Mouse (Mus musculus) stomach, embryonic 15.5 days (tissue): ENCODE measurements around the gene Rasgrf2. TPM values are rescaled to one million over a fixed set of nuclear protein-coding genes. Genes with fewer than 3 reads are reported as not detected.

Source experiments
- ATAC-seq: fragments of 200-750 bp; cut with Nextera tagmentation; 2 replicates; pipeline ENCODE4 v1.8.0; 2017; ENCODE audit warnings: low read depth, moderate number of reproducible peaks, moderate TSS enrichment; ENCODE audit not compliant: insufficient read depth, low FRiP score
- H3K27ac ChIP-seq: fragments of 300-500 bp; sonication (generic); 2 replicates; pipeline ENCODE4 v1.5.1; 2015; ENCODE audit warnings: mild to moderate bottlenecking, inconsistent platforms
- H3K27me3 ChIP-seq: fragments of 300-500 bp; sonication (generic); replicated peaks from 2 replicates; pipeline ENCODE4 v1.6.1; 2015; ENCODE audit warnings: inconsistent platforms
- H3K36me3 ChIP-seq: fragments of 300-500 bp; sonication (generic); 2 replicates; pipeline ENCODE4 v1.6.1; 2015; ENCODE audit warnings: inconsistent platforms
- H3K4me1 ChIP-seq: fragments of 300-500 bp; sonication (generic); 2 replicates; pipeline ENCODE4 v1.6.1; 2015; ENCODE audit warnings: inconsistent platforms
- H3K4me2 ChIP-seq: fragments of 300-500 bp; sonication (generic); 2 replicates; pipeline ENCODE4 v1.6.1; 2015; ENCODE audit warnings: mild to moderate bottlenecking, inconsistent platforms
- H3K4me3 ChIP-seq: fragments of 300-500 bp; sonication (generic); replicated peaks from 2 replicates; pipeline ENCODE4 v1.5.1; 2015; ENCODE audit warnings: inconsistent platforms
- H3K9ac ChIP-seq: fragments of 300-500 bp; sonication (generic); 2 replicates; pipeline ENCODE4 v1.6.1; 2015; ENCODE audit warnings: inconsistent platforms
- H3K9me3 ChIP-seq: fragments of 300-500 bp; sonication (generic); 2 replicates; pipeline ENCODE4 v1.6.1; 2016; ENCODE audit warnings: inconsistent platforms
- WGBS: fragments of 180-500 bp; shearing (Covaris S2); methylation state at CpG from one replicate; pipeline ENCODE4 v1.1.7; 2015; 5-methylcytosine and 5-hydroxymethylcytosine counted together
- polyA plus RNA-seq: library from polyadenylated mRNA; unstranded; fragments of >200 nt; fragmentation: Nextera tagmentation; extraction: Ambion mirVana; gene quantifications from 2 replicates; pipeline ENCODE4 v1.2.1, GENCODE M21; 2015

Rasgrf2 gene
- polyA plus RNA-seq, 1 experiment from 2014 or later: 0.71 TPM

DNA sequence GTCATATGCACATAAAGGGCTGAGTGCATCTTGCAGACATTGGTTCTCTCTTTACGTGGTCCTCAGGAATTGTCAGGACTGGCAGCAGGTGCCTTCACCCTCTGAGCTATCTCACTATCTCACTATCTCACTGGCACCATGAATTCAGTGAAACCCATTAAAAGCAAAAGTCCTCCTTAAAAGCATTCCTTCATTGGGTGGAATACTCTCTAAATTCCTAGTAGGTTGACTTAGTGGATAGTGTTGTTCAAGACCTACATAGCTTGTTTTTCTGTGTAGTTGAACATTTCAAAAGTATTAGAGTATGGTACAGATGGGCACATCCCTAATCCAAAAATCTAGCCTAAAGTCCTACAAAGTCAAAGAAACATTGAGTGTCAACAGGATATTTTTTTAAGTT, 199.3 kb downstream of the Rasgrf2 start:
- no peak for ATAC-seq
- no peak overlapping the region for H3K4me3 ChIP-seq
- no peak overlapping the region for H3K27ac ChIP-seq
- 82% methylated on average over 1 of the region's 1 CpGs for WGBS
- no peaks in the 10 kb centered on the region for H3K4me1 ChIP-seq
- no peaks in the 10 kb centered on the region for H3K9me3 ChIP-seq
- no peaks in the 10 kb centered on the region for H3K36me3 ChIP-seq
- no peaks in the 10 kb centered on the region for H3K27me3 ChIP-seq
- H3K9ac ChIP-seq: no peak overlapping the region
- no peak overlapping the region for H3K4me2 ChIP-seq

DNA sequence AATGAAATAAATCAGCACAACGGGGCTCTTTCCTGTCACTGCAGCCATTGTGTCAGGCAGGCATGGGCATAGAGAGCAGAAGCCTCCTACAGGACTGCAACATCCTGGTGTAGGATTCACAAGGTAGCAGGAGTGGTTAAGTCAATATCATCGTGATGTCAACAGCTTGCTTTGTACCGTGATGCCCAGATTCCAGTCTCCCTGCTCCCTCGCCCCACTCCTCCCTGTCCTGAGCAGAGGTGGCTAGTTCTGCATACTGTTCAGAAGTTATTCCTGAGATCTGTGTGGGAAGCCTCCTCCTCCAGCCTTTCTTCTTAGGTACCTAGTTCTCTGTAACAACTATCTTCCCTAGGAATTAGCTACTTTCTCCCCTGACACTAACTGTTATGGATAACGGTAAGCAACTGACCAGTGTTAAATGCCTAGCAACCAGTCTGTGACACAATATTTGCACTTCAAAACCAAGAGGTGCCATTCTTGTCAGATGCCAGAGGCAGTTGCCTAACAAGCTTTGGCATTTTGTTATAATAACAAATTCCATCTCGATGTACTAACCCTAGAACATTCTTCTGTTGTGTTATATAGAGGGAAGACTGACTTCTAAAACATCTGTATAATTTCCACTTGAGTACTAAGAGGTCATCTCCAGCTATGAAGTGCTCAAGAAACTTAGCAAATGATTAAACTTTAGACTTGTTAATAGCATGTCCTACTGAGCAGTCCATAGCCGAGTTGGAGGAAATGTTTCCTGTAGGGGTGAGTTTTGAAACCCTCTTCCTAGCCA, 201.3 kb downstream of the Rasgrf2 start:
- WGBS: 57% methylated on average over 7 of the region's 7 CpGs
- Histone ChIP-seq H3K4me3 (no peak overlapping the region), H3K27me3 (no peaks in the 10 kb centered on the region), H3K9ac (no peak overlapping the region), H3K9me3 (no peaks in the 10 kb centered on the region), H3K27ac (no peak overlapping the region), H3K4me1 (no peaks in the 10 kb centered on the region), H3K36me3 (no peaks in the 10 kb centered on the region), H3K4me2 (no peak overlapping the region)
- ATAC-seq: no peak

DNA sequence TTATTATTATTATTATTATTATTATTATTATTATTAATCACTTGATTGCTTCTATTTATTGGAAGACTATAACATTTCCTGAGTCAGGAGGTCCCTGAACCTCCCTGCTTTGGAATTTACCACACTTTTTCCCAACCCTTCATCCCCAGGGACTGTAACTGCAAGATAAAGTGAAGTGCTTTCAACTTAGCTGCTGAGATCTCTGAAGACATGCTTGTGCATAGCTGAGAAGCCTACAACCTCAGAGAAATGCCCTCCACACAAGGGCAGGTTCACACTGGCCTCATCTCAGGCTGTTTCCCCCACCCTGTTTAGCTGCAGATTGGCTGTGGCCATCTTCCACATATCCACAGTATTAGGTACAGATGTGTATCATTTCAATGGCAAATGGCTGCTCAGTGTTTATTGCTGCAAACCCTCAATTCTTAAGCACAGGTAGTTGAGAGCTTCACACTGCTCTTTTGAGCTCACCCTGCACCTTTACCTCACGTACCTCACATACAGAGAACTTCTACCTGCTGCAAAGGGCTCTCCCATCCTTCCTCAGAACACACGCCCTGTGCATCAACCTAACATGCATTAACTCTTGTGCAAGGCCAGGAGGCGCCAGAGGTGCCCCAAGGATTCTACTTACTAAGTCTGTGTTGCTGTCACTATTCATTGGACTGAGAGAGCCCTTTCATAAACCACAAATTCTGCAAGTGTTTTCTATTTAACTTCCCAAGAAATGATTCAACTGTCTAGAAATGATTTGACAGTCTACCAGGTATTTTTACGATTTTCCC, 202.7 kb downstream of the Rasgrf2 start:
- WGBS: 73% methylated on average over 4 of the region's 4 CpGs
- no peaks in the 10 kb centered on the region for H3K9me3 ChIP-seq

DNA sequence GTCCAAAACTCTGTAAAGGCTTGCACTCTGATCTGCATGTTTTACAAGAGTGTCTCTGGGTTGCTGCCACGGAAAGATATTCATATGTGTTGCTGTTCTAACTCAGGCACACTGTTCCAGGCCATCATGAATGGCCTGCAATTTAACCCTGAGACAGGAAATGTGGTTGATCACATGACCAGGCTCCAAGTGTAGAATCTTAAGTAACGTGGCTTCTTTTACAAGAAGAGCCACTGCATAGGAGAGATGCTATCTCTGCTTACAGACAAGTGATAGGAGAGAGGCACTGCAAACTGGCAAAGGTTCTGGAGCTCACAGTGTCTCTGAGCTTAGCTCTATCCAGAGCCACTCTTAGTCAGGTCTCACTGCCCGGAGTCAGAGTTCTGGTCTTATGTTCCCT, 210.4 kb downstream of the Rasgrf2 start:
- Histone ChIP-seq H3K36me3 (no peaks in the 10 kb centered on the region), H3K9ac (no peak overlapping the region), H3K27me3 (no peaks in the 10 kb centered on the region), H3K4me3 (no peak overlapping the region), H3K4me2 (no peak overlapping the region), H3K9me3 (no peaks in the 10 kb centered on the region), H3K4me1 (no peaks in the 10 kb centered on the region), H3K27ac (no peak overlapping the region)
- ATAC-seq: no peak
- 59% methylated on average over 3 of the region's 3 CpGs for WGBS

More for the DNA sequence above, 202.7 kb downstream of the Rasgrf2 start:
- H3K36me3 ChIP-seq: no peaks in the 10 kb centered on the region
- no peak overlapping the region for H3K9ac ChIP-seq
- H3K4me2 ChIP-seq: no peak overlapping the region
- no peak overlapping the region for H3K4me3 ChIP-seq
- no peak for ATAC-seq
- H3K4me1 ChIP-seq: no peaks in the 10 kb centered on the region
- no peak overlapping the region for H3K27ac ChIP-seq
- H3K27me3 ChIP-seq: no peaks in the 10 kb centered on the region

DNA sequence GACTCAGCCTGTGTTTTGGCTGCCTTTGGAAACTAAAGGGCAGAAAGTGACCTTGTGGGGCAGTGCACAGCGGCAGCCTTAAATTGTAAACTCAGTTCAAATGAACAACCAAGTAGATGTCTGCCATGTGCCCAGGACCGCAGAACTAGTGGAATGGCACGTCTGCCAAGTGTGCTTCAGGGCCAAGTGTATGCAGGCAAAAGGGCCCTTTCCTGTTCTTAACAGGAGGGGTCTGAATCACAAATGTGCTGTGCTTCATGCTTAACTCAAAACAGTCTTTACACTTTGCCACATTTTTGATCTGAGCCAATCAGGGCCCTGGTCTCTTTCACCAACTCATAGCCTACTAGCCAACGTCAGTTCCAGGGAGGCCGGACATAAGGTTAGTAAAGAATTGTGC, 212.7 kb downstream of the Rasgrf2 start:
- H3K9ac ChIP-seq: no peak overlapping the region
- ATAC-seq: no peak
- H3K27ac ChIP-seq: no peak overlapping the region
- H3K9me3 ChIP-seq: no peaks in the 10 kb centered on the region
- 87% methylated on average over 5 of the region's 5 CpGs for WGBS
- H3K36me3 ChIP-seq: no peaks in the 10 kb centered on the region
- H3K27me3 ChIP-seq: no peaks in the 10 kb centered on the region
- H3K4me1 ChIP-seq: no peaks in the 10 kb centered on the region
- no peak overlapping the region for H3K4me2 ChIP-seq
- H3K4me3 ChIP-seq: no peak overlapping the region

DNA sequence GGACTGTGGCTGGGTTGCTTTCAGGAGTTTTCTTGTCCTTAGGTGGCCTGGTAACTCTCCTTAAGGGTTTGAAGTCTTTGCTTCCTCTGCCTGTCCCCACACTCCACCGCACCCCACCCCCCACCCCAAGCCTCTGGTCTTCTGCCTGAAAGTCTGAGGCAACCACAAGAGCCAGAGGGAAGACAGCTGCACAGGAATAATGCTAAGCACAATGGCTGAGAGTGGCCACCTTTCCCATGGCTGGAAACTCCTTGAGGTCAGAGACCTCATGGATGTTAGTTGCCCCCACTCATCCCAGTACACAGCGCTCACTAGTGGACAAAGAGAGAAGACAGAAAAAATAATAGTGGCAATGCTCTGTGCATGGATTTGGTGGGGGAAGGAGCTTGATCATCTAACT, 213.6 kb downstream of the Rasgrf2 start:
- no peaks in the 10 kb centered on the region for H3K27me3 ChIP-seq
- no peaks in the 10 kb centered on the region for H3K36me3 ChIP-seq
- H3K4me3 ChIP-seq: no peak overlapping the region
- H3K27ac ChIP-seq: no peak overlapping the region
- WGBS: 89% methylated on average over 2 of the region's 2 CpGs
- H3K4me1 ChIP-seq: no peaks in the 10 kb centered on the region
- no peaks in the 10 kb centered on the region for H3K9me3 ChIP-seq
- no peak for ATAC-seq
- H3K9ac ChIP-seq: no peak overlapping the region
- no peak overlapping the region for H3K4me2 ChIP-seq

DNA sequence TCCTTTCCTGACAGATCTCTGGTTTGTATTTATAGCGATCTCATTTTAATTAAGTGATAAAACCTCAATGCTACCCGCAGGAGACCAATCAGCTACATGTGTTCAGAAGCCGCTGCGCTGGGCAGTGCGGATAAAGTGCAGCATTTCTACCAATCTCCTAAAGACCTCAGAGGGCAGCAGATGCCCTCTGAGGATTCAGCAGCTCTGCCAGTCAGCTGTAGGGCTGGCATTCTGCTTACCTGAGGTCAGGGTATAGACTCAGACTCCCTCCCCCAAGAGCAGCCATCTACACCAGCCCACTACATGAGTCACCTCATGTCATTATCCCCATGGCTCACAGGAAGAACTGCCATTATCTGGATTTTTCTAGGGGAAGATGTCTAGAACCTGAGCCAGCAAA, 215.1 kb downstream of the Rasgrf2 start:
- Histone ChIP-seq H3K9me3 (no peaks in the 10 kb centered on the region), H3K4me2 (no peak overlapping the region)
- 0 out of 2 replicates have a peak, but pooled peaks have one; percentile 27 for ATAC-seq

DNA sequence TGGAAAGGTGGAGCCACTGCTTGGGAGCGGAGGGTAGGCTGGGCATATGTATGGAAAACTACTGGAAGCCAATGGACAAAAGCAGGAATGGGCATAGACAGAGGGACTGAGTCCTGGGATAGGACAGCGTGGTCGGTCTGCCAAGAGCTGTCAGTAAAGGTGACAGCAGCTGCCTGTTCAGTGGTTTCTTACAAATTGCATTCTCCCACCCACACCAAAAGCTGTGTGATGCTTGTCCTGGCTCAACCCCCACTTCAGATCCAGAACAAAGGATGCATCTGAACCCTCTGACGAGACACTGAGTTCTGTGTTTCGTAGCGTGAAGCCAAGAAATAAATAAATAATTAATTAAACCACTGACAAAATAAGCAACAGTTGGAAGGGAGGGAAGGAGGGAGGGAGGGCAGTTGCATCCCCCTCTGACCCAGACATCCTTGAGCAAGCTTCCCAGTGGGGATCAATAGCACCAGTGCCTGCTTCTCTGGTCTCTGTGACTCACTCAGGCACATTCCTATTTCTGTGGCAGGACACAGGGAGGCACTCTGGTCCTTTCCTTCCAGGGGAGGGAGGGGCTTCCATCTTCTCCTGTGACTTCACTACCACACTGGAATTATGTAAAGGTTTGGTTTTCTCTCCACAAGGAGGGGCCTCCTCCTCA, 215.7 kb downstream of the Rasgrf2 start:
- H3K36me3 ChIP-seq: no peaks in the 10 kb centered on the region
- H3K27ac ChIP-seq: no peak overlapping the region
- no peak overlapping the region for H3K4me3 ChIP-seq
- H3K9ac ChIP-seq: no peak overlapping the region
- H3K4me2 ChIP-seq: no peak overlapping the region
- WGBS: 66% methylated on average over 6 of the region's 6 CpGs
- H3K9me3 ChIP-seq: no peaks in the 10 kb centered on the region
- no peak for ATAC-seq
- no peaks in the 10 kb centered on the region for H3K27me3 ChIP-seq
- no peaks in the 10 kb centered on the region for H3K4me1 ChIP-seq

More for the DNA sequence above, 215.1 kb downstream of the Rasgrf2 start:
- Histone ChIP-seq H3K4me3 (no peak overlapping the region), H3K36me3 (no peaks in the 10 kb centered on the region), H3K27ac (no peak overlapping the region), H3K4me1 (no peaks in the 10 kb centered on the region), H3K27me3 (no peaks in the 10 kb centered on the region), H3K9ac (no peak overlapping the region)
- 85% methylated on average over 5 of the region's 5 CpGs for WGBS

DNA sequence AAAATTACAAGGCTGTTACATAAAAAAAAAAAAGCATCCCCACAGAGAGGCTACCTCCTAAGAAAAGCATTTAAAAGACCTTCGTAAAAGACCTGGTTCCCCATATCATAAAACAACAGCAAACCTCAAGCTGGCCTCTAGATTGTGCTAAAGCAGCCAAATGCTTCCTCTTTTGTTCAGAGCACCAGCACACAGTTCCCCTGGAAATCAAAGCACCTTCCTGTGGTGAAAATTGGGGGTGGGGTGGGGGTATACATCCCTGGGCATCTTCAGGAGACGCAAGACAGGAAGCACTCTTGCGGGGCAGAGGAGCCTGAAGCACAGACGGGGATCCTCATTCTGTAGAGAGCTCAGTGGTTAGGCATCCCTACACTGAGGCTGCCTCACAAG, 216.3 kb downstream of the Rasgrf2 start:
- Histone ChIP-seq H3K9ac (no peak overlapping the region), H3K9me3 (no peaks in the 10 kb centered on the region), H3K4me3 (no peak overlapping the region), H3K4me2 (no peak overlapping the region), H3K36me3 (no peaks in the 10 kb centered on the region), H3K27ac (no peak overlapping the region), H3K4me1 (no peaks in the 10 kb centered on the region), H3K27me3 (no peaks in the 10 kb centered on the region)
- no peak for ATAC-seq
- WGBS: 69% methylated on average over 4 of the region's 4 CpGs

DNA sequence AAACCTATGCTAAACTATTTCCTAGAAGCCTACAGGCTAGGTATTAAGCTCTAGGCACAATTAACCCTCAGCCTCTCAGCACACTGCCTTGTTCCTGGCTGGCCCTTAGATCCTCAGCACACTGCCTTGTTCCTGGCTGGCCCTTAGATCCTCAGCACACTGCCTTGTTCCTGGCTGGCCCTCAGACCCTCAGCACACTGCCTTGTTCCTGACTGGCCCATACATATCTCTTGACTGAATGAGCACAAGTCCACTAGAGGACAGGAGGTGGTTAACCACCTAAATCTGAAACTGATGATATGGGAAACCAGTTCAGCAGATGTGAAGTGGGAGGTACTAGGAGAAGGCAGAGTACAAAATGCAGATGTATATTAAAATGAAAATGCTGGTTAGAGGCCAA, 219.8 kb downstream of the Rasgrf2 start:
- H3K9ac ChIP-seq: no peak overlapping the region
- no peak overlapping the region for H3K4me2 ChIP-seq
- H3K36me3 ChIP-seq: no peaks in the 10 kb centered on the region
- no peak overlapping the region for H3K27ac ChIP-seq
- no peak for ATAC-seq
- no peak overlapping the region for H3K4me3 ChIP-seq
- H3K4me1 ChIP-seq: no peaks in the 10 kb centered on the region
- H3K27me3 ChIP-seq: no peaks in the 10 kb centered on the region
- H3K9me3 ChIP-seq: no peaks in the 10 kb centered on the region

DNA sequence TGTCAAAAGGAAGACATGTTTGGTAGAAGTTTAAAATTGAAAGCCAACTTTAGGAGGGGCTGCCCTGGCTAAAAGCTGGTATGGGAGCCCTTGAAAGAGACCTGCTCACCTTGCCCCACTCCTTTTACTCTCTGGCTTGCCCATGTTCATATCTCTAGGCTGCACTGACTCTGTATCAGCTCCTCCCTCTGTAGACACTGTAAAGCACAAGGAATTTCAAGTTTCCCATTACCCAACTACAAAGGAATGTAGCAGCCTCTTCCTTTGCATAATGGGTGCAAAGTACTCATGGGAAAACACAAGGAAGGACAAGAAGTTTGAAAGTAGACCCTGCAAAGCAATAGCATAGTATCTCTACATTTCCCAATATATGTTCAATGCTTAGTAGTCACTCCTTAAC, 220.2 kb downstream of the Rasgrf2 start:
- H3K36me3 ChIP-seq: no peaks in the 10 kb centered on the region
- no peak for ATAC-seq
- H3K4me2 ChIP-seq: no peak overlapping the region
- no peak overlapping the region for H3K4me3 ChIP-seq
- no peaks in the 10 kb centered on the region for H3K9me3 ChIP-seq
- no peak overlapping the region for H3K9ac ChIP-seq
- no peak overlapping the region for H3K27ac ChIP-seq
- no peaks in the 10 kb centered on the region for H3K27me3 ChIP-seq
- H3K4me1 ChIP-seq: no peaks in the 10 kb centered on the region
